Mouse (Mus musculus) right cerebral cortex, adult 2 months (tissue): ENCODE results near the gene St6galnac5.
A peak's percentile ranks its signal among the peaks of the same experiment; 100 is the strongest.

Source experiments
- DNase-seq, 2 experiments: peaks; one replicate each; pipeline ENCODE4 v3.0.0; 2021 to 2022; ENCODE audit warnings: low spot score in 2 of 2

St6galnac5 gene

GRCm38 (mm10) chr3:152867654-152868525 is 114.2 kb downstream of the St6galnac5 start:
- peak; percentile 45 to 50 for DNase-seq

GRCm38 (mm10) chr3:152866035-152866965 is 115.7 kb downstream of the St6galnac5 start:
- DNase-seq, result peak in 1 of 2 experiments; percentile 41

GRCm38 (mm10) chr3:152861978-152862377 is 120.1 kb downstream of the St6galnac5 start:
- DNase-seq, result no peak

- DNase-seq, result no peak
Observed at GRCm38 (mm10) chr3:152861450-152861849, 120.6 kb downstream of the St6galnac5 start.

GRCm38 (mm10) chr3:152856095-152856494 is 126.0 kb downstream of the St6galnac5 start:
- no peak for DNase-seq

- DNase-seq, result no peak
Observed at GRCm38 (mm10) chr3:152855006-152855614, 126.9 kb downstream of the St6galnac5 start.

- DNase-seq, result no peak
Observed at GRCm38 (mm10) chr3:152843925-152844324, 138.1 kb downstream of the St6galnac5 start.

GRCm38 (mm10) chr3:152842648-152843047 is 139.4 kb downstream of the St6galnac5 start:
- DNase-seq, result no peak

- peak in 1 of 2 experiments; percentile 40 for DNase-seq
Observed at GRCm38 (mm10) chr3:152841264-152841663, 140.8 kb downstream of the St6galnac5 start.

- peak; percentile 32 to 41 for DNase-seq
Observed at GRCm38 (mm10) chr3:152837938-152838337, 144.1 kb downstream of the St6galnac5 start.

- DNase-seq, result no peak
Observed at GRCm38 (mm10) chr3:152837407-152837806, 144.6 kb downstream of the St6galnac5 start.

- DNase-seq, result no peak
Observed at GRCm38 (mm10) chr3:152832436-152832835, 149.6 kb downstream of the St6galnac5 start.

- no peak for DNase-seq
Observed at GRCm38 (mm10) chr3:152831974-152832373, 150.1 kb downstream of the St6galnac5 start.

- no peak for DNase-seq
Observed at GRCm38 (mm10) chr3:152831377-152831776, 150.7 kb downstream of the St6galnac5 start.

GRCm38 (mm10) chr3:152821202-152821601 is 160.8 kb downstream of the St6galnac5 start:
- no peak for DNase-seq

GRCm38 (mm10) chr3:152820406-152820805 is 161.6 kb downstream of the St6galnac5 start:
- no peak for DNase-seq

- DNase-seq, result no peak
Observed at GRCm38 (mm10) chr3:152815110-152815509, 166.9 kb downstream of the St6galnac5 start.

- DNase-seq, result no peak
Observed at GRCm38 (mm10) chr3:152813905-152814304, 168.1 kb downstream of the St6galnac5 start.

- peak in 1 of 2 experiments; percentile 20 for DNase-seq
Observed at GRCm38 (mm10) chr3:152799738-152800431, 182.2 kb downstream of the St6galnac5 start.

GRCm38 (mm10) chr3:152797354-152797753 is 184.7 kb downstream of the St6galnac5 start:
- no peak for DNase-seq

GRCm38 (mm10) chr3:152796216-152796615 is 185.8 kb downstream of the St6galnac5 start:
- DNase-seq, result no peak
